Mouse (Mus musculus) testis, postnatal 10 days (tissue): ENCODE results near the gene Smim13.
"Not testable (repeated sequence)": the region's sequence is repeated elsewhere in the genome, so short reads cannot be mapped to it uniquely, and the experiment has no call there.

Source experiments
- DNase-seq: peaks from one replicate; pipeline ENCODE4 v3.0.0; 2021; ENCODE audit warnings: low spot score

The Smim13 gene

DNA sequence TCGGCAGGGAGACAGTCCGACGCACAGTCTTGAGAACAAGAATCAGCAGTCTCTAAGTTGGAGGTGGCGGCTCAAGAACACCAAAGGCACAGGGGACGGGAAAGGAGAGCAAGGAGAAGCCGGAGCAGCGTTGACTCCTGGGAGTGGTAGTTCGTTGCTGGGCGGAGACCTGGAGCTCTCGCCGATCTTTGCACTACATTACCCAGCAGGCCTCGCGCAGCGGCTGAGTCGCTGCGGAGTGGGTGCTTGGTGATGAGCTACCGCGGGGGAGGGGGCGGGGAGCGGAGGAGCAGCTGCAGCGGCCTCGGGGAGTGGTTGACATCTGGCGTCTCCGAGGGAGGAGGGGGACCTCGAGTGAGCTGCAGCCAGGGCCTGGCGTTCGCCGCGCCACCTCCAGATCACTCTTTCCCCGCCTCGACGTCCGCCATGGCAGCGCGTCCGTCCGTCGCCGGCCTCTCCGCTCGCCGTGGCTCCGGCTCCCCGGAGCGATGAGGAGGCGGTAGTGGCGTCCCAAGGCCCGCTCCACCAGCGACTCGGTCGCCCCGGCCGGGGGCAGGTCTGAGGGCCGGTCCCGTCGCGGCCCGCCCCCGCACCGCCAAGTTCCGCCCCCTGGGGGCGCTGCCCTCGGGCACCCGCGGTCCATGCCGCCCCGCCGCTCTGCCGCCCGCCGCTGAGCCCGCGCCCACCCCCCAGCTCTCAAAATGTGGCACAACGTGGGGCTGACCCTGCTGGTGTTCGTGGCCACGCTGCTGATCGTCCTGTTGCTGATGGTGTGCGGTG lies at the start of gene Smim13:
TSS of gene Smim13 (plus strand) at position 307 of the 780 bp plus-strand sequence.
- peak; percentile 93 for DNase-seq

GRCm38 (mm10) chr13:41200861-41201260 lies 48.8 kb upstream of the Smim13 start:
- no peak for DNase-seq

- no peak for DNase-seq
Observed at GRCm38 (mm10) chr13:41203289-41203688, 46.4 kb upstream of the Smim13 start.

GRCm38 (mm10) chr13:41203691-41204090 lies 46.0 kb upstream of the Smim13 start:
- no peak for DNase-seq

GRCm38 (mm10) chr13:41205568-41205967 lies 44.1 kb upstream of the Smim13 start:
- DNase-seq, result not testable (repeated sequence)

DNA sequence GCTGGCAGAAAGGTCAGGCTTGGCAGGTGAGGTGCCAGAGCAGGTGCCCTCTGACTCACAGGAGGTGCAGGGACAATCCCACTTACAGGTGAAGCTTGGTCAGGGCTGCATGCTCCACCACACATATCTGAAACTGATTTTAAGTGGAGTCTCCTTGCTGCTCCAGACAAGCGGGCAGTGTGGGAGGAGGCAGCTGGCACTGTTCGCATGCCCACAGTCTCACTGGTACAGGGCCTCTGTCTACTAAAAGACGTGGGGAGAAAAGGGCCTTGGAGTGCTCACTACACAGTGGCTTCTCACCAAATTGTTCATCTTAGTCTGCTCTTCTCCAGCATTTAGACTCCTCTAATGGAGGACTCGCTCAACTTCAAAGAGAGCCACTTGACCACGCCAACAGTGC lies 43.4 kb upstream of the Smim13 start:
- DNase-seq, result no peak

DNA sequence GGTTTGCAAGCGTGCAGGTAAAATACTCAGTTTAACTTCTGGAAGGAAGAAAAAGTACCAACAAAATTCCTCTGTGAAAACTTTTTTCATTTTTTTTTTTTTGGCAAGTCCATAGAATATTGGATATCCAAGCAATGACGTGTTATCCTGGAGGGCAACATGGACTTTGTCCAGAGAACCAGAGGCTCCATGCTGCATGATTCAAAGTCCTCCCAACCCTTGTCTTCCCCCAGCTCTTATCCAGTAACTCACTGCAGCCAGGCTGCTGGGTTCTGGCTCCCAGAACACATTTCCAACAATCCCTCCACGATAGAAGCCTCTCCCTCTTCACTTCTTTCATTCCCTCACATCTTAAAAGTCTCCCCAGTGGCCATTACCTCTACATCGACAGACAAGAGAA lies 38.4 kb upstream of the Smim13 start:
- no peak for DNase-seq

DNA sequence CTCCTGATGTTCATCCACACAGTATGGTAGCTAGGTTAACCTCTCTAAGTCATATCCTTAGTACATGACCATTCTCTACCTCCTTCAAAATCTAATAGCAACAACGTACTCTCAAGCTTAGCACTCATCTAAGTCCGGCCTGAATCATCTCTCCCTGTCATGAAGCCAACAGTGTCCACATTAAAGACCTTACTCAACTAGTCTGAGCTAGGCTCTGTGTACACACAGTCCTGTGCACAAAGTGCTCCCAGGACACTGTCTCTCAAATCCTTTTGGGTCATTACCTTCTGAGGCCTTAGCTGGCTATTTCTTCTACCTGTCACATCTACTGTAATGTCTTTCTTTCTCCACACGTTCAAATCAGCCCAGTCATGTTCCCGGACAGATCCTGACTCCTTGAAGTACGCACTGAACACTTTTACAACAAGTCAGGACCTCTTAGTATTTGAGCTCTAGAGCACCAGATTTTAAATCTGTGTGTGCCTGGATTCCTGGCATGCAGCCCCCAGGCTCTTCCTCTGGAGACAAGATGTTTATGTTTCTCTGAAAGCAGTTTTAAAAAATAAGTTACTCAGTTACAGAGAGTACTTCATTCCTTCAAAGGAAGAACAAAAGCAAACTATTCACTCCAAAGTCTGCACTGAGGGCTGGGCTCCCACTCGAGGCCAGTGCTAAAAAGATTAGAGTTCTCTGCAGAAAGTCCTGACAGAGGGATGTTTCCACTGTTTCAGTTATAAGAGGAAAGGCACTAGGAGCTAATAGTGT lies 36.9 kb upstream of the Smim13 start:
- peak; percentile 59 for DNase-seq

GRCm38 (mm10) chr13:41215669-41216068 lies 34.0 kb upstream of the Smim13 start:
- no peak for DNase-seq

DNA sequence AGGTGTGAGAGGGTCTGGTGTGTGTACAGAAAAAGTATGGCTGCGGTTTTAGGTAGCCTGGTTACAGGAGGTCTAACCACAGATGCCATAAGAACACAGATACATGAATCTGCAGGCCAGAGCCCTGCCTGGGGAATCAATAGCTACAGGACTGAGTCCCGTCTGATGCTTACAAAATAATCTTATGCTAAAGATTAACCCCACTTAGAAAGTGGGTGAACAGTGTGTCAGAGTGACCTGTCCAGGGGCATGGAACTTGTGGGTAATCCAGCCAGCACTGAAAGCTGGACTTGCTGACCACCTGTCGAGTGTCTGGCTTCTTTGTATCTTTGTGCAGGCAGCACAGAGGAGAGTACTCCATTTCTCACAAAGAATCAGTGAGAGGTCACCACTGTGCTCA lies 33.4 kb upstream of the Smim13 start:
- DNase-seq, result no peak

GRCm38 (mm10) chr13:41219056-41219455 lies 30.6 kb upstream of the Smim13 start:
- DNase-seq, result no peak

DNA sequence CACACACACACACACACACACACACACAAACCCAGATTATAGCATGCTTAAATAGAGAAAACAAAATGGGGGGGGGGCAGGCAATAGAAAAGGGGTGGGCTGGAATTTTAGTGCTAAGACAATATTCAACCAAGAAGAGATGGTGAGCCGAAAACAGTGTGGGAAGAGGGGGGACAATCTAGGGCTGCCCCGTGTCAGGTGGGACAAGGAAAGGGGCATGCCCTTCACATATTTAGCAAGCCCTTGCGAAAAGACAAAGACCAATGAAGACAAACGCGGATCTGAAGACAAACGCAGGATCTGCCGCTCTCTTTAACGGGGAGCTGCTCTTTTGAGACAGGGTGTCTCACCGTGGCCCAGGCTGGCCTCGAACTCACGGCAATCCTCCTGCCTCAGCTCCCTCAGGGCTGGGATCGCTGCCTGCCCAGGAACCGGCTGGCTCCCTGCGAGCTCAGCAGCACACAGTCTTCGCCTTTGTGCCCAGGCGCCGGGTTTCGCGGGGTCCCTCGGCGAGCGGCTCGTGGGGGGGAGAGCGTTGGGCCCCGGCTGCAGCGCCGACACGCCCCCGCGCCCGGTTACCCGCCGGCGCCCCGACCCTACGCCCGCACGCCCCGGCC lies 29.8 kb upstream of the Smim13 start:
- no peak for DNase-seq

DNA sequence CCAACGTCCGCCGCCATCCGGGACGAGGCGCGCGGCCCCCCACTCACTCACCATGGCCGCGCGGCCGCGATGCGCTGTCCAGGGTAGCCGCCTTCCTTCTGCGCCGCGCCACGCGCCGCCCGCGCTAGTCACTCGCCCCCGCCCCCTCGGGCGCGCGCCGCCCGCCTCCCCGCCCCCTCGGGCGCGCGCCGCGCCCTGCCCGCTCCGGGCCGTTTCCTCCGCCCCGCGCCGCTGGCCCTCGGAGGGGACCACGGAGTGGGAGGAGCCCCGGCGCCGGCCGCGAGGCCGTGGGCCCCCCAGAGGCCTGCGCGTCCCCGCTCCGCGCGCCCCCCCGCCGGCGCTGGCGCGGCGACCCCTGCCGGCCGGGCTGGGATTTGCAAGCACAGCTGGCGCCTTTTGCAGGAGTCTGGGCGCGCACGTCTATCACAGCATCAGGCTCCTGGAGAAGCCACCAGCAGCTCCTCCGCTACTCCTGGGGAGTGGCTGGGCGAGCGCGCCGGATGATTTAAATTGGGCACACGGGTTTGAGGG lies 29.3 kb upstream of the Smim13 start, which contains the start of gene Elovl2:
TSS of gene Elovl2 (minus strand) at position 102 of the 531 bp plus-strand sequence.
- DNase-seq, result peak; percentile 91

DNA sequence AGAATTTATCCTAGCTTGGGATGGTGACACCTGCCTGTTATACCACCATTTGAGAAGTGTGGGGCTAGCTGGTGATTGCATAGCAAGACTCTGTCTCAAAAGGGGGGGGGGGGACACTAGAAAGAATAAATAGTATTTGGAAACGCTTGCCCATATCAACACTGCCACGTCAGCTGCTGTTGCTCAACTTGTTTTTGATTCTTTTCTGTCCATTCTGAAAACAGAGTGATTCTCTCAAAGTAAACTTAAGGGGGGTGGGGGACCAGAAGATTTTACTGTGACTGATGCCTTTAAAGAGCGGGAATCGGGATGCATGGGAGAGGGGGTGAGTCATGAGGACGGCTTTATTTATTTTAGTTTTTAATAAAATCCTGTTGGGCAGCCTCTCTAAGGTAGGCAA lies 23.1 kb upstream of the Smim13 start:
- DNase-seq, result no peak

DNA sequence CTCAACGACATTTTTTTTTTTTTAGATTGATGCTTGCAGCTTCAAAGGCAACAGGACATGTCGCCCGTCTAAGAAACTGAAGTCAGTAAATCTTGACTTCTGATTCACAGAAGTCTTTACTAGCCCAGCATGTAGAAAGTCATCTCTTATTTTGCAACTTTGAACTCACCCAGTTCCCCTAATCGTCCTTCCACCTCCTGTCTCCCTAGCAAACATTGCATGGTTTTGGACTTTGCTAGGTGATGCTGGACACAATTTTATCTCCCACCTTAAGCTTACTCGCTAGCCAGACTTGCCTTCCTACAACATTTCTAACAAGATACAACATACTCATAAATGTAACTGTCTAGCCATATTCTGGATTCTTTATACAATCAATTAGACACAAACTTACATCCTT lies 21.6 kb upstream of the Smim13 start:
- no peak for DNase-seq

DNA sequence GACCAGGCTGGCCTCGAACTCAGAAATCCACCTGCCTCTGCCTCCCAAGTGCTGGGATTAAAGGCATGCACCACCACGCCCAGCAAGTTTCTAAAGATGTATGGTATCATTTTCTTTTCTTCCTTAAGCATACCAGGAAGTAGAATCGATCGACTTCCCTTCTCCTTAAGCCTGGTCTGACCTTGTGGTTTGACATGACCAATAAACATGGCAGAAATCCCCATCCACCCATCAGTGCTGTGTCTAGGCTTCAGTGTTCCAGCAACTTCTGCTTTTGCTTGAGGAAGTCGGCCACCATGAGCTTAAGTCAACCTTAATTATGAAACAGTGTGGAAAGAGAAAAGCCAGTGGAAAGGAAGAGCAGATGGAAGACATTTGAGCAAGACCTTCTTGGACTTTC lies 19.4 kb upstream of the Smim13 start:
- DNase-seq, result no peak

- peak; percentile 56 for DNase-seq
Observed at GRCm38 (mm10) chr13:41231389-41231983, 18.2 kb upstream of the Smim13 start.

- no peak for DNase-seq
Observed at GRCm38 (mm10) chr13:41232209-41232608, 17.4 kb upstream of the Smim13 start.

- DNase-seq, result no peak
Observed at GRCm38 (mm10) chr13:41233241-41233640, 16.4 kb upstream of the Smim13 start.

- no peak for DNase-seq
Observed at GRCm38 (mm10) chr13:41235181-41235580, 14.5 kb upstream of the Smim13 start.

GRCm38 (mm10) chr13:41235845-41236741 lies 13.6 kb upstream of the Smim13 start:
- no peak for DNase-seq
